Mouse (Mus musculus) CD4-positive, CD25-positive, alpha-beta regulatory T cell, adult 2 months (primary cell): ENCODE results near the gene Map4k5.

Experiments
- DNase-seq: peaks from one replicate; pipeline ENCODE4 v3.0.0-alpha.2; 2012; ENCODE audit warnings: low read depth, low spot score

Map4k5 gene

GRCm38 (mm10) chr12:69887776-69888175 is 5.2 kb downstream of the Map4k5 start:
- no peak for DNase-seq

- DNase-seq, result no peak
These were observed 7.7 kb downstream of the Map4k5 start for GRCm38 (mm10) chr12:69885170-69885923.

- DNase-seq, result no peak
These were observed 8.9 kb downstream of the Map4k5 start for GRCm38 (mm10) chr12:69884053-69884452.

- DNase-seq, result no peak
These were observed 11.6 kb downstream of the Map4k5 start for GRCm38 (mm10) chr12:69881198-69881905.

- DNase-seq, result no peak
These were observed 13.3 kb downstream of the Map4k5 start for GRCm38 (mm10) chr12:69879739-69880138.

GRCm38 (mm10) chr12:69879172-69879665 is 13.8 kb downstream of the Map4k5 start:
- no peak for DNase-seq

GRCm38 (mm10) chr12:69877842-69878363 is 15.1 kb downstream of the Map4k5 start:
- no peak for DNase-seq

GRCm38 (mm10) chr12:69871632-69872031 is 21.4 kb downstream of the Map4k5 start:
- DNase-seq, result no peak

GRCm38 (mm10) chr12:69867338-69867737 is 25.7 kb downstream of the Map4k5 start:
- DNase-seq, result peak; percentile 41

- DNase-seq, result peak; percentile 40
These were observed 28.8 kb downstream of the Map4k5 start for GRCm38 (mm10) chr12:69864164-69864692.

- peak; percentile 82 for DNase-seq
These were observed 29.5 kb downstream of the Map4k5 start for GRCm38 (mm10) chr12:69863505-69863904.

GRCm38 (mm10) chr12:69858847-69859246 is 34.2 kb downstream of the Map4k5 start:
- no peak for DNase-seq

- DNase-seq, result no peak
These were observed 35.4 kb downstream of the Map4k5 start for GRCm38 (mm10) chr12:69857597-69857996.

GRCm38 (mm10) chr12:69856398-69856797 is 36.6 kb downstream of the Map4k5 start:
- DNase-seq, result no peak

GRCm38 (mm10) chr12:69855641-69856300 is 37.2 kb downstream of the Map4k5 start:
- no peak for DNase-seq

GRCm38 (mm10) chr12:69853942-69854341 is 39.1 kb downstream of the Map4k5 start:
- DNase-seq, result no peak

GRCm38 (mm10) chr12:69853387-69853786 is 39.6 kb downstream of the Map4k5 start:
- peak; percentile 38 for DNase-seq

GRCm38 (mm10) chr12:69852288-69852687 is 40.7 kb downstream of the Map4k5 start:
- DNase-seq, result no peak

GRCm38 (mm10) chr12:69848083-69848878 is 44.7 kb downstream of the Map4k5 start:
- DNase-seq, result no peak

GRCm38 (mm10) chr12:69846499-69846898 is 46.5 kb downstream of the Map4k5 start:
- no peak for DNase-seq

GRCm38 (mm10) chr12:69845722-69846121 is 47.3 kb downstream of the Map4k5 start:
- DNase-seq, result no peak
